Mouse (Mus musculus) testis, adult 2 months (tissue): ENCODE measurements around the gene Acin1.

Experiments
- CTCF ChIP-seq: fragments of 200-500 bp; IDR thresholded peaks from 2 replicates; pipeline ENCODE4 v1.5.1; 2012; ENCODE audit warnings: low read depth, mild to moderate bottlenecking, inconsistent platforms, low read length, moderate library complexity; ENCODE audit not compliant: control insufficient read depth, insufficient read depth, insufficient replicate concordance
- POLR2A ChIP-seq: fragments of 200-500 bp; IDR thresholded peaks from 2 replicates; pipeline ENCODE4 v1.6.1; 2012; ENCODE audit warnings: low read depth, mild to moderate bottlenecking, inconsistent platforms, low read length, moderate library complexity; ENCODE audit not compliant: control insufficient read depth

DNA sequence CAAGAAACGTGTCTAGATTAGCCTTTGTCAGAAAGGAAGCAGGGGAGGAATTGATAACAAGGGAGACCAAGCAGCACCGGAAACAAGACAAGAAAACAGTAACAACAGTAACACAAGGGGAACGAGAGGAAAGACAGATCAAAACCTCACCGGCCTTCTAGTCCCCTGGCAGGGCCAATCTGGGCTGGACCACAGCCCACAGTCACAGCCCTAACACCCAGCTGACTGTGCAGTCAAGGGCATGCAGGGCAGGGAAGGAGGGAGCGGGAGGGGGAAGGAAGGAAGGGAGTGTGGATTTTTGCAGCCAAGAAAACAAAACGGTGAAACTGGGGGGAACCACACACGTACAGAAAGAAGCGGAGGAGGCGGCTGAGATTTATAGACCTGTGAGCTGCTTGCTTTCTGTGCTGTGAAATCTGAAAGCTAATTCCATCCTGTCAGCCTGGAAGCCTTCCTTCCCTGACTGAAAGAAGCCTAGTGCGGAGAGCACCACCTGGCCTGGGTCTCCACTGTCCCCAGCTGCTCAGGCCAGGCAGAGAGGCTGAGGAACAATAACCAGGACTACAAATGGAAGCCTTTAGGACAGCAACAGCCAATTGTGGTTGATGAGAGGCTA, 94.3 kb downstream of the Acin1 start:
- TF ChIP-seq CTCF: no peak
- TF ChIP-seq POLR2A: no peak
